Mouse (Mus musculus): ENCODE results near the gene Spef1. TPM values are rescaled to one million over a fixed set of nuclear protein-coding genes. Genes with fewer than 3 reads are reported as not detected.

Spef1 gene
- polyA plus RNA-seq, 1 experiment from 2014 or later = 1.4 TPM

- DNase-seq (ENCODE audit: low spot score) = no peak
Observed at GRCm38 (mm10) chr2:131206778-131207177, 19.7 kb upstream of the Spef1 start, which contains the start of gene Ap5s1. Ap5s1 (plus strand) TSS chr2:131207078.

- no peak for DNase-seq (ENCODE audit: low spot score)
Observed at GRCm38 (mm10) chr2:131205521-131206182, 18.6 kb upstream of the Spef1 start.

- no peak for DNase-seq (ENCODE audit: low spot score)
Observed at GRCm38 (mm10) chr2:131204410-131204981, 17.4 kb upstream of the Spef1 start.

- no peak for DNase-seq (ENCODE audit: low spot score)
Observed at GRCm38 (mm10) chr2:131203816-131204409, 16.8 kb upstream of the Spef1 start.

GRCm38 (mm10) chr2:131201262-131201661 is 14.2 kb upstream of the Spef1 start:
- DNase-seq (ENCODE audit: low spot score) = no peak

GRCm38 (mm10) chr2:131200710-131201109 is 13.6 kb upstream of the Spef1 start:
- no peak for DNase-seq (ENCODE audit: low spot score)

GRCm38 (mm10) chr2:131196606-131197316 is 9.7 kb upstream of the Spef1 start:
- DNase-seq (ENCODE audit: low spot score) = no peak

GRCm38 (mm10) chr2:131191005-131191390 is 3.9 kb upstream of the Spef1 start:
- peak; percentile 9 for DNase-seq (ENCODE audit: low spot score)

- DNase-seq (ENCODE audit: low spot score) = no peak
Observed at GRCm38 (mm10) chr2:131190344-131191004, 3.4 kb upstream of the Spef1 start.

GRCm38 (mm10) chr2:131189521-131190309 is 2.6 kb upstream of the Spef1 start:
- DNase-seq (ENCODE audit: low spot score) = peak; percentile 59

GRCm38 (mm10) chr2:131188311-131188710 is 1.2 kb upstream of the Spef1 start:
- peak; percentile 21 for DNase-seq (ENCODE audit: low spot score)

- no peak for DNase-seq (ENCODE audit: low spot score)
Observed at GRCm38 (mm10) chr2:131187602-131187922, 480 bp upstream of the Spef1 start.

- no peak for DNase-seq (ENCODE audit: low spot score)
Observed at GRCm38 (mm10) chr2:131186343-131186742, 739 bp downstream of the Spef1 start.

- peak; percentile 73 for DNase-seq (ENCODE audit: low spot score)
Observed at GRCm38 (mm10) chr2:131179990-131180587, 7.0 kb downstream of the Spef1 start, which contains the start of gene Cenpb. Cenpb (minus strand) TSS chr2:131180067.

GRCm38 (mm10) chr2:131179246-131179886 is 7.7 kb downstream of the Spef1 start:
- DNase-seq (ENCODE audit: low spot score) = peak; percentile 59

- DNase-seq (ENCODE audit: low spot score) = no peak
Observed at GRCm38 (mm10) chr2:131178828-131179245, 8.2 kb downstream of the Spef1 start.

- DNase-seq (ENCODE audit: low spot score) = no peak
Observed at GRCm38 (mm10) chr2:131177932-131178331, 9.2 kb downstream of the Spef1 start.

- no peak for DNase-seq (ENCODE audit: low spot score)
Observed at GRCm38 (mm10) chr2:131176491-131176890, 10.6 kb downstream of the Spef1 start.

- DNase-seq (ENCODE audit: low spot score) = no peak
Observed at GRCm38 (mm10) chr2:131175945-131176309, 11.2 kb downstream of the Spef1 start.
